Mouse (Mus musculus) bone marrow macrophage, adult 2 months (primary cell): Measurements from ENCODE around the gene Zbtb16.

Experiments used
- CTCF ChIP-seq: IDR thresholded peaks from 2 replicates; pipeline ENCODE4 v1.5.1; 2012; ENCODE audit warnings: low read depth, mild to moderate bottlenecking, low read length, moderate library complexity
- POLR2A ChIP-seq: IDR thresholded peaks from 2 replicates; pipeline ENCODE4 v1.6.1; 2012; ENCODE audit warnings: mild to moderate bottlenecking, low read depth, low read length, borderline replicate concordance

- TF ChIP-seq POLR2A (no peak), CTCF (no peak)
Observed at GRCm38 (mm10) chr9:48730446-48730979, 105.5 kb downstream of the Zbtb16 start.
